Mouse (Mus musculus): ENCODE measurements around the gene Zfhx2. TPM values are rescaled to one million over a fixed set of nuclear protein-coding genes. Genes with fewer than 3 reads are reported as not detected.

The Zfhx2 gene
- total and polyA plus RNA-seq, 3 experiments, result 0.42 to 3.2 TPM; not detected in 1

- Histone ChIP-seq H3K79me2 (ENCODE audit: control insufficient read depth, insufficient read depth, low read length, poor library complexity) (no peaks in the 10 kb centered on the region), H3K27ac (ENCODE audit: control insufficient read depth, low read depth, low read length) (no peak overlapping the region), H3K9me3 (replicated peaks; ENCODE audit: insufficient read depth, low read length) (no peaks in the 10 kb centered on the region), H3K9ac (ENCODE audit: control insufficient read depth, low read depth, low read length, poor library complexity, severe bottlenecking) (peak overlapping the region; percentile 46; the same call in 1 of the 2 replicates), H3K4me3 (ENCODE audit: control insufficient read depth in 1 of 2, insufficient read depth in 1 of 2, low read depth in 2 of 2, low read length in 2 of 2) (no peak overlapping the region), H3K4me1 (ENCODE audit: control insufficient read depth in 1 of 2, insufficient read depth in 2 of 2, low read length in 2 of 2) (peaks cover 0 to 8% of the 10 kb centered on the region in 2 experiments; a peak in 3 of 4 replicates), H3K27me3 (ENCODE audit: control insufficient read depth in 1 of 2, insufficient read depth in 2 of 2, low read length in 2 of 2) (no peaks in the 10 kb centered on the region), H3K36me3 (ENCODE audit: control insufficient read depth in 1 of 2, insufficient read depth in 2 of 2, low read length in 2 of 2) (peaks cover 0 to 10% of the 10 kb centered on the region in 2 experiments; a peak in 2 of 4 replicates)
- no peak for DNase-seq (ENCODE audit: low read depth, low spot score)
- no peak for TF ChIP-seq BHLHE40 (IDR thresholded peaks at IDR 0.05; ENCODE audit: borderline replicate concordance, low read depth, low read length)
- no peak for TF ChIP-seq TAL1 (IDR thresholded peaks at IDR 0.05; ENCODE audit: low read length)
- TF ChIP-seq SIN3A (IDR thresholded peaks at IDR 0.05; ENCODE audit: low read length), result no peak
- no peak for TF ChIP-seq SMC3 (IDR thresholded peaks at IDR 0.05; ENCODE audit: low read depth, low read length)
Measured at GRCm38 (mm10) chr14:55061845-55062244, 30.3 kb downstream of the Zfhx2 start.

- H3K27ac ChIP-seq (ENCODE audit: control insufficient read depth, low read depth, low read length), result no peak overlapping the region
Measured at GRCm38 (mm10) chr14:55059931-55060330, 32.2 kb downstream of the Zfhx2 start.

GRCm38 (mm10) chr14:55059009-55059408, 33.1 kb downstream of the Zfhx2 start:
- no peaks in the 10 kb centered on the region for H3K9me3 ChIP-seq (replicated peaks; ENCODE audit: insufficient read depth, low read length)
- no peak overlapping the region for H3K4me3 ChIP-seq (ENCODE audit: control insufficient read depth in 1 of 2, insufficient read depth in 1 of 2, low read depth in 2 of 2, low read length in 2 of 2)
- H3K36me3 ChIP-seq (ENCODE audit: control insufficient read depth in 1 of 2, insufficient read depth in 2 of 2, low read length in 2 of 2), result peaks cover 0 to 10% of the 10 kb centered on the region in 2 experiments; a peak in 2 of 4 replicates
- H3K4me1 ChIP-seq (ENCODE audit: control insufficient read depth in 1 of 2, insufficient read depth in 2 of 2, low read length in 2 of 2), result peaks cover 0 to 8% of the 10 kb centered on the region in 2 experiments; a peak in 3 of 4 replicates
- no peak overlapping the region for H3K27ac ChIP-seq (ENCODE audit: control insufficient read depth, low read depth, low read length)
- DNase-seq (ENCODE audit: low read depth, low spot score), result peak; percentile 20
- no peaks in the 10 kb centered on the region for H3K79me2 ChIP-seq (ENCODE audit: control insufficient read depth, insufficient read depth, low read length, poor library complexity)
- TF ChIP-seq CTCF (IDR thresholded peaks at IDR 0.05 in 2 of 3, conservative IDR thresholded peaks at IDR 0.05 in 1 of 3; ENCODE audit: control insufficient read depth in 1 of 3, insufficient read depth in 1 of 3, low read depth in 2 of 3, low read length in 3 of 3, poor library complexity in 1 of 3, severe bottlenecking in 1 of 3) (no peak), MYC (IDR thresholded peaks at IDR 0.05; ENCODE audit: low read depth, low read length) (no peak), GATA1 (IDR thresholded peaks at IDR 0.05; ENCODE audit: low read depth, low read length) (peak; percentile 25; the same call in 1 of the 2 replicates), USF1 (IDR thresholded peaks at IDR 0.05; ENCODE audit: low read depth, low read length) (no peak), UBTF (IDR thresholded peaks at IDR 0.05; ENCODE audit: borderline replicate concordance, insufficient read depth, low read depth, low read length) (no peak), BHLHE40 (IDR thresholded peaks at IDR 0.05; ENCODE audit: borderline replicate concordance, low read depth, low read length) (no peak), EP300 (IDR thresholded peaks at IDR 0.05; ENCODE audit: low read depth in 1 of 2, low read length in 2 of 2) (no peak; a peak in 1 of 4 replicates), SMC3 (IDR thresholded peaks at IDR 0.05; ENCODE audit: low read depth, low read length) (no peak), ZC3H11A (IDR thresholded peaks at IDR 0.05; ENCODE audit: low read depth, low read length) (no peak)
- no peak overlapping the region for H3K9ac ChIP-seq (ENCODE audit: control insufficient read depth, low read depth, low read length, poor library complexity, severe bottlenecking)
- H3K27me3 ChIP-seq (ENCODE audit: control insufficient read depth in 1 of 2, insufficient read depth in 2 of 2, low read length in 2 of 2), result no peaks in the 10 kb centered on the region

More at GRCm38 (mm10) chr14:55059931-55060330, 32.2 kb downstream of the Zfhx2 start:
- no peak overlapping the region for H3K4me3 ChIP-seq (ENCODE audit: control insufficient read depth in 1 of 2, insufficient read depth in 1 of 2, low read depth in 2 of 2, low read length in 2 of 2)
- no peak for TF ChIP-seq BHLHE40 (IDR thresholded peaks at IDR 0.05; ENCODE audit: borderline replicate concordance, low read depth, low read length)
- no peak for TF ChIP-seq MEF2A (IDR thresholded peaks at IDR 0.05; ENCODE audit: extremely low read depth, insufficient replicate concordance, low read depth, low read length, poor library complexity, severe bottlenecking)
- TF ChIP-seq UBTF (IDR thresholded peaks at IDR 0.05; ENCODE audit: borderline replicate concordance, insufficient read depth, low read depth, low read length), result no peak
- no peak for TF ChIP-seq MAFK (IDR thresholded peaks at IDR 0.05; ENCODE audit: borderline replicate concordance, low read depth, low read length)
- TF ChIP-seq CHD2 (IDR thresholded peaks at IDR 0.05; ENCODE audit: low read length), result no peak
- no peak for TF ChIP-seq USF1 (IDR thresholded peaks at IDR 0.05; ENCODE audit: low read depth, low read length)
- TF ChIP-seq TCF12 (IDR thresholded peaks at IDR 0.05; ENCODE audit: low read depth, low read length), result no peak
- no peak for TF ChIP-seq NRF1 (IDR thresholded peaks at IDR 0.05; ENCODE audit: insufficient read depth, low read depth, low read length, poor library complexity, severe bottlenecking)
- TF ChIP-seq GABPA (IDR thresholded peaks at IDR 0.05; ENCODE audit: low read depth, low read length), result no peak
- no peak for TF ChIP-seq MAZ (IDR thresholded peaks at IDR 0.05; ENCODE audit: low read depth, low read length)
- TF ChIP-seq KAT2A (conservative IDR thresholded peaks at IDR 0.05; ENCODE audit: low read depth, low read length), result no peak
- TF ChIP-seq POLR2AphosphoS2 (IDR thresholded peaks at IDR 0.05; ENCODE audit: low read length), result no peak
- no peak for DNase-seq (ENCODE audit: low read depth, low spot score)
- H3K4me1 ChIP-seq (ENCODE audit: control insufficient read depth in 1 of 2, insufficient read depth in 2 of 2, low read length in 2 of 2), result peaks cover 0 to 8% of the 10 kb centered on the region in 2 experiments; a peak in 3 of 4 replicates
- no peak overlapping the region for H3K9ac ChIP-seq (ENCODE audit: control insufficient read depth, low read depth, low read length, poor library complexity, severe bottlenecking)
- no peaks in the 10 kb centered on the region for H3K9me3 ChIP-seq (replicated peaks; ENCODE audit: insufficient read depth, low read length)
- peaks cover 0 to 10% of the 10 kb centered on the region in 2 experiments; a peak in 2 of 4 replicates for H3K36me3 ChIP-seq (ENCODE audit: control insufficient read depth in 1 of 2, insufficient read depth in 2 of 2, low read length in 2 of 2)
- H3K27me3 ChIP-seq (ENCODE audit: control insufficient read depth in 1 of 2, insufficient read depth in 2 of 2, low read length in 2 of 2), result no peaks in the 10 kb centered on the region
- no peaks in the 10 kb centered on the region for H3K79me2 ChIP-seq (ENCODE audit: control insufficient read depth, insufficient read depth, low read length, poor library complexity)

Measured in MEL (cell line).